Mouse (Mus musculus) adrenal gland, adult 8-10 months (tissue): ENCODE measurements around the gene Kremen1. TPM values are rescaled to one million over a fixed set of nuclear protein-coding genes. Genes with fewer than 3 reads are reported as not detected.

ENCODE experiments used
- DNase-seq: peaks from one replicate; pipeline ENCODE4 v3.0.0; 2022
- total RNA-seq, 4 experiments: library from RNA; stranded (reverse); gene quantifications; 2 replicates each; pipeline ENCODE4 v1.2.4; 2022

The Kremen1 gene
- total RNA-seq, 4 experiments from 2014 or later, result 20.9 to 30.7 (median 26.3) TPM

DNA sequence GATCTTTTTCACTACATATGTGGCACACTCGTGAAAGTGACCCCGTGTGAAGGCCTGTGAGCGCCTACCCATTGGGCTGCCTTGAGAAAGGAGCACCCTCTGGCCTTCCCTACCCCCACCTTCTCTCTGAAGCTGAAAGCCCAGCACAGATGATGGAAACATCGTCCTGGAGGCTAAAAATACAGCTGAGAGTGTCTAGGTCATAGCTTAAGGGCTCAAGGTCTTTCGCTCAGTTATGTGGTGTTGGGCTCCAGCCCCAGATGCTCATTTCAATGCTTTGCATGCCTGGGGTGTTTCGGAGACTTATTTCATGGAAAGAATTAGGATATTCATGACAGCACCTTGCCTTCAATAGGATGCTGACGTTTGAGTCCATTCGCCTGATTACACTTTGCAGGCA lies 4.4 kb upstream of the Kremen1 start:
- DNase-seq, result no peak

DNA sequence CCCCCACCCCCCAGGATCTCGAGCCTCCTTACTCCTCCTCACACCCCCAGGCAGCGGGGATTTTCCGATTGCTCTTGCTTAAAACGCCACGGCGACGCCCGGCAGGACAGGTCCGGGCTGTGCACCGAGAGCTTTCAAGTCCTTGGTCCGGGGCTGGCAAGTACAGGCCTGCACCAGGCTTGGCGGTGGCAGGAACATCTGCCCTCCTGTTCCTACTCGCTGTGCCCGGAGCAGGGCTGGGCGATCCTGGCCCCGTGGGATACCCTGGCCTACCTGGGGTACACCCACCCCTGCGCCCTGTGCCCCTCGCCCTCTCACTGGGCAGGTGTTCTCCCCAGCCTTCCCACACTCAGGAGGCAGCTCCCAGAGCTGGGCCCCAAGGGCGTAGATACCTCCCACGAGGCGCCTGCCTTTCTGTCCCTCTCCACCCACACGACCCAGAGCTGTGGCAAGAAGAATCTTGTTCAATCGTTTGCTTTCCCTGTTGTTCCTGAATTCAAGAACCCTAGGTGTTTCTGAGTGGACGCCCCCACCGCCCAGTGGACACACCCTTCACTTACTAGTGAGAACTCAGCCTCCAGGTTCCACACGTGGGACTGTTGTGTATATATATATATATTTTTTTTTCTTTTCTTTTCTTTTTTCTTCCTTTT lies 1.8 kb upstream of the Kremen1 start:
- DNase-seq, result no peak

DNA sequence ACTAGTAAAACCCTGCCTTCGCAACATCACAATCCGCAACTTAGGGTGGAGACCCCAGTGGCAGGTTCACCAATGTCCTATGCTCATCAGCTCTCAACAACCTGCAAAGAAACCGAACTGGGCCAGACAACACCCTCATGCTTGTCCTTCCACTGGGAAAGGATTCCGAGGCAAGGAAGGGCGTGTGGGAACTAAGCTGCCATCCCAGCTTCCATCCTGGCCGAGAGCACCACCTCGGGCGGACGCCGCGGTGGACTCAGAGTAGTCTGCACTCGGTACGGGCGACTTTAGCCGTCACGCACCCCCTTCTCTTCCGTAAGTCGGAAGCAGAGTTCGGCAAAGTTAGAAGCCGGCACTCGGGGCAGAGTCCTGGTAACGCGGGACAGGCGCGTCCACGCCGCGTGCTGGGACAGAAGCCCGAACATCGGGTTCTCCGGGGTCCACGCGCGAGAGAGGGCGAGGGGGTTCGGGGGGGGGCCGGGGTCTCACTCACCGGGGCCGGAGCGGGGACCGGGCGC lies 357 bp downstream of the Kremen1 start:
- peak; percentile 37 for DNase-seq

GRCm38 (mm10) chr11:5259944-5260598 lies 1.3 kb downstream of the Kremen1 start:
- no peak for DNase-seq

DNA sequence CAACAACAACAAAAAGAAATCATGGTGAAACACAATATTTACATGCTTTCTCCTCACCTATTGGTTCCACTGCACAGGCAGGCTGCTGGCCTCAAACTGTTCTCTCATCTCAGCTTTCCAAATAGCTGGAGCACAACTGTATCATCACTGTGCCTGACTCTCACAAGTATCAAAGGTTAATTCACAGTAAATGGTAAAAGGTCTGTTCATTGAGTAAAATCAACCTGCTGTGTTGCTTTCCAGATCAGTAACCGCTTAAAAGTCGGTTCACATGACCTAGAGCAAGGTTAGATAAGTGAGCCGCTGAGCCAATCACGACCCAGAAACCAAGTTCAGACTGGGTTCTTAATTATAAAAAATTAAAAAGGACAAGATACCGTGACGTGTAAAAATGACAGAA lies 3.3 kb downstream of the Kremen1 start:
- no peak for DNase-seq

- DNase-seq, result no peak
Observed at GRCm38 (mm10) chr11:5257151-5257862, 4.1 kb downstream of the Kremen1 start.

DNA sequence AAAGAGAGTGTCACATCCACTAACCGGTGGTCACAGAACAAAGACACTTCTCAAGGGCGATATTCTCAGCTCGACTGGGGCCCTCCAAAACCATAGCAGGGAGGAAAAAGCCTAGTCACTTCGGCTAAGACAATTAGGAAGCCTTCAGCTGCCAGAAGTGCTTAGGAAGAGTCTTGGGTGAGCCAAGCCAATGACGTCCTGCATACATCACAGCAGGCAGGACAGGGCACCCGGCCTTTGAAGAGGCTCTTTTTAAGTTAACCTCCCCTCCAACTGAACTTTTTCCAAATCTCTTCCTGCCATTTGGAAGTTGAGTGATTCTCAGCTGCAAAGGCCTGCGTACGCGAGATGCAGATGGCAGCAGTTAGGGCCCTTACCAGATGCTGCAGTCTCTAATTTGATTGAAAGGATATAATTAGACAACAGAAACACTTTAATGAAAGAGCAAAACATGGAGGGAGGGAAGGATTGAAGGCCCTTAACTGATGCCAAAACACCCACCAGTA lies 5.8 kb downstream of the Kremen1 start:
- no peak for DNase-seq

DNA sequence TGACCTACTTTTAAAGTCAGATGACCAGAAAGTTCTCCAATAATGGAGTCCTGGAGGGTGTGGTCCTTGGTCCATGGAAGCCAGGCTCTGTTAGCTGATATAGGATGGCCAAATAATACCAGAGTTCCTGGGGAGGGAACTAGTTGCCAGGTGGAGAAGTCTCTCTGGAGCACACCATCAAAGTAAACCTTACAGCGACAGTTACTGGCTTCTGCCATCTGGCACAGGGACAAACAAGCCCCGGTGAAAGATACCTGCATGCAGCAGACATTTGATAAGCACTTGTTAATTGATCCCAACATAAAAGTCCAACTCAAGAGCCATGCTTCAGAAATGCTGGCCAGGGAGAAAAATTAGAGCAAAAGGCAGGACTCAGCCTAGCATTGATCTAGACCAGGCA lies 7.3 kb downstream of the Kremen1 start:
- no peak for DNase-seq

- DNase-seq, result no peak
Observed at GRCm38 (mm10) chr11:5253528-5253927, 7.8 kb downstream of the Kremen1 start.

- DNase-seq, result no peak
Observed at GRCm38 (mm10) chr11:5252727-5253126, 8.6 kb downstream of the Kremen1 start.

DNA sequence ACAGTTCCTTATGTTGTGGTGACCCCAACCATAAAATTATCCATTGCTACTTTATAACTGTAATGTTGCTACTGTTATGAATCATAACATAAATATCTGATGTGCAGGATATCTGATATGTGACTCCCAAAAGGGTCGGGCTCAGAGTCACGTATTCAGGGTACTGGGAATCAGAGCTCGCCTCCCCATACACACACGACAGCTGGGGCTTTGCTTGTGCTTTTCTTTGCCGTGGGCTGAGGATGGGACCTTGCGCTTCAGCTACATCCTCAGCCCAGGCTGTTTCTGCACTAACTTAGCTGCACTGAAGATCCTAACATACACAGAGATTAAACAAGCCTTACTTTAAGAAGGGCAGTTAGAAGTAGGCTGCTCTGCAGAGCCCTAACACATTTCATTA lies 10.2 kb downstream of the Kremen1 start:
- no peak for DNase-seq

DNA sequence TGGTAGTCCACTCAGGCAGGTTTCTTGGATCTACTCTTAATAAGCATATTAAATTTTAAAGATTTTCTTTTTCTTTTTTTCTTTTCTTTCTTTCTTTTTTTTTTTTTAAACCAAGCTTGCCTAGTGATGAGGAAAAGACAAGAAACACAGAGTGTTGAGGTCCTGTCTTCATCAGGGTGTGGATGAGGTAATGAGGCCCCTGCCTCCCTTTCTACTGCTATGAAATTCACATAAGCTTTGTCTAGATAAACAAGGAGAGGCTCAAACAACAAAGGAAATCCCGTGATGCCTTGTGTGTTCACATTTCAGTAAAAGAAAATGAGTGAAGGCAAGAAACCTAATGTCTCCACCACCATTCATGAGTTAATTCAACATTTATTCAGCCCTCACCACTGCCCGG lies 13.2 kb downstream of the Kremen1 start:
- no peak for DNase-seq

DNA sequence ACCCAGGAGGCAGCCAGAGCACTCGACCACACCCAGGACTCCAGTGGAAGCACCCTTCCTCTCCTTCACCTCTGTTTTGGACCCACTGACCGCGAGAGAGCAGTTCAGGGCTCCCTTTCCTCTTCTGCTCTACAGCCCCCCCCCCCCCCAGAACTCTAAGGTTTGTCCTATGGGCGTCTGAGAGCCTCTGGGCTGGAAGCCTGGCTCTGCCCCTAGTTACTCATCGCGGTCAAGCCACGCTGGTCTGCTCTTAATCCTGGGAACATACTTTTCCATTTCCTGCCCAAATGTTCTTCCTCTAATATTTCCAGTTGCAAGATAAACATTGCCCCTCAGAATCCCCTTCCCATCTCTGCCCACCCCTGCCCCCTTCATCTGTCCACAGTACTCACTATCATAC lies 15.9 kb downstream of the Kremen1 start:
- DNase-seq, result no peak

- DNase-seq, result no peak
Observed at GRCm38 (mm10) chr11:5244749-5245130, 16.6 kb downstream of the Kremen1 start.

- peak; percentile 50 for DNase-seq
Observed at GRCm38 (mm10) chr11:5243812-5244748, 17.3 kb downstream of the Kremen1 start.

GRCm38 (mm10) chr11:5243208-5243607 lies 18.1 kb downstream of the Kremen1 start:
- DNase-seq, result no peak

DNA sequence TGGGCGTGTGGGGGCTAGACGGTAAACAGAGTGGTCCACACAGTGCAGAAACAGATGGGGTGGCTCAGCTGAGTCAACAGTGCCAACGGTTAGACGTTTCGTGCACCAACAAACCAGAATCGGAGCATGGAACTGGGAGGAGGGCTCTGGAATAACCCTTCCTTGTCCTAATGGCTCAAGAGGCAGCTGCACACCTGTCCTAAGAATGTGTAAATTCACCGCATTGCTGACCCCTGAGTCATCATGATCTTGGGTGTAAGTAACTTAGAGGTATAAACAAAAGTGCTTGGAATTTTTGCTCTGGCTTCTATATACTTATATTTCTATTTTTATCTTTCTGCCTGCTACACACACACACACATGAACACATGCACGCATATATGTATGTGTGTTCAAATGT lies 19.2 kb downstream of the Kremen1 start:
- DNase-seq, result no peak

- no peak for DNase-seq
Observed at GRCm38 (mm10) chr11:5239706-5240690, 21.4 kb downstream of the Kremen1 start.

GRCm38 (mm10) chr11:5219910-5220447 lies 41.4 kb downstream of the Kremen1 start:
- DNase-seq, result no peak

DNA sequence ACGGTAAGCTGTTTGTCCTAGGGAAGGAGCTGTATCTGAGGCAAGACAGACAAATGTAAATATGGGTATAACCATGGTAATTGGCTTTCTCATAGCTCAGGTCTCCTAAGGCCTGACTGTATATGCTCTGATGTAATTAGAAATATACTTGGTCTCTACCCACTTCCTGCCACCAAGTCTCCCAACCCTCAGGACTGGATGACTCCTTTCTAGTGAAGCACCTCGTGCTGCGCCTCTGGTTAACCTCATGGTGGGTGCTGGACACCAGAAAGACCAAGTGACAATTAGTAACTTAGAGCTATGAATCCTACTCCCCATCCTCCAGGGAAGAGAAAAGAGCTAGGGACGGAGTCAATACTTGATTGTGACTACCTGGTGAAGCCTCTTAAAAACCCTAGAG lies 42.0 kb downstream of the Kremen1 start:
- no peak for DNase-seq
